Mouse (Mus musculus): ENCODE results near the gene Car14.

GRCm38 (mm10) chr3:95950763-95951551 lies 46.5 kb upstream of the Car14 start:
- no peak for TF ChIP-seq CTCF (IDR thresholded peaks at IDR 0.05; ENCODE audit: extremely low read depth, insufficient read length, insufficient replicate concordance, low read depth, low read length)
- peak; percentile 38 for TF ChIP-seq POLR2A (IDR thresholded peaks at IDR 0.05; ENCODE audit: low read depth, low read length)

All from small intestine, adult 2 months (tissue).